ENCODE assay signal across 8 mouse cellular contexts in genomic region chr11:11878981-11879698, GRCm38 (mm10). TPM values are rescaled to one million over a fixed set of nuclear protein-coding genes. Genes with fewer than 3 reads are reported as not detected.
DNase-seq lines count a peak whose midpoint lies in the region; ATAC-seq and TF ChIP-seq lines count a peak whose summit lies in the region.

No protein-coding gene starts in this region.

- no peak overlapping the region for H3K4me3 ChIP-seq in kidney, postnatal 0 days (replicated peaks; ENCODE audit: low read depth, low read length)
- no peak overlapping the region for H3K4me3 ChIP-seq in hindbrain, embryonic 16.5 days (ENCODE audit: low read length)
- no peak overlapping the region for H3K4me3 ChIP-seq in neural tube, embryonic 14.5 days (ENCODE audit: low read depth, low read length)

- H3K27ac ChIP-seq in kidney, postnatal 0 days: peak overlapping the region; percentile 67
- H3K27ac ChIP-seq in hindbrain, embryonic 16.5 days (ENCODE audit: low read depth, low read length): no peak overlapping the region; the same call in 1 of the 2 replicates
- H3K27ac ChIP-seq in neural tube, embryonic 14.5 days (ENCODE audit: low read depth, low read length): no peak overlapping the region

- peaks cover 10% of the 10 kb centered on the region for H3K4me1 ChIP-seq in kidney, postnatal 0 days (replicated peaks; ENCODE audit: insufficient read depth, low read length)
- H3K4me1 ChIP-seq in hindbrain, embryonic 16.5 days (ENCODE audit: control insufficient read depth, insufficient read depth, low read depth, low read length): peaks cover 6% of the 10 kb centered on the region
- H3K4me1 ChIP-seq in neural tube, embryonic 14.5 days (ENCODE audit: control insufficient read depth, insufficient read depth, low read length): 0 out of 2 replicates have a peak, but pooled peaks cover 5% of the 10 kb centered on the region

- H3K27me3 ChIP-seq in kidney, postnatal 0 days (ENCODE audit: insufficient read depth, low read length): no peaks in the 10 kb centered on the region
- no peaks in the 10 kb centered on the region for H3K27me3 ChIP-seq in hindbrain, embryonic 16.5 days (replicated peaks; ENCODE audit: control insufficient read depth, insufficient read depth, low read length)
- H3K27me3 ChIP-seq in neural tube, embryonic 14.5 days (ENCODE audit: control insufficient read depth, insufficient read depth, low read length): no peaks in the 10 kb centered on the region

- H3K9me3 ChIP-seq in kidney, postnatal 0 days (replicated peaks; ENCODE audit: low read length): no peaks in the 10 kb centered on the region
- H3K9me3 ChIP-seq in hindbrain, embryonic 16.5 days (ENCODE audit: control insufficient read depth, low read length): no peaks in the 10 kb centered on the region
- H3K9me3 ChIP-seq in neural tube, embryonic 14.5 days (ENCODE audit: control insufficient read depth, low read length): no peaks in the 10 kb centered on the region

- no peak for TF ChIP-seq CTCF in kidney, postnatal 0 days (IDR thresholded peaks at IDR 0.05; ENCODE audit: low read depth)

- no peaks in the 10 kb centered on the region for H3K36me3 ChIP-seq in kidney, postnatal 0 days (ENCODE audit: insufficient read depth, low read length)
- H3K36me3 ChIP-seq in hindbrain, embryonic 16.5 days (ENCODE audit: control insufficient read depth, insufficient read depth, low read length): no peaks in the 10 kb centered on the region
- no peaks in the 10 kb centered on the region for H3K36me3 ChIP-seq in neural tube, embryonic 14.5 days (ENCODE audit: control insufficient read depth, insufficient read depth, low read length)

- no peak overlapping the region for H3K4me2 ChIP-seq in kidney, postnatal 0 days (ENCODE audit: low read length)
- H3K4me2 ChIP-seq in hindbrain, embryonic 16.5 days (ENCODE audit: low read length): no peak overlapping the region
- no peak overlapping the region for H3K4me2 ChIP-seq in neural tube, embryonic 14.5 days (ENCODE audit: low read depth, low read length)

- no peak overlapping the region for H3K9ac ChIP-seq in kidney, postnatal 0 days (ENCODE audit: low read depth, low read length)
- H3K9ac ChIP-seq in hindbrain, embryonic 16.5 days (ENCODE audit: low read depth, low read length): peak overlapping the region; percentile 5; the same call in 1 of the 2 replicates
- H3K9ac ChIP-seq in neural tube, embryonic 14.5 days (replicated peaks; ENCODE audit: low read depth, low read length): no peak overlapping the region

- WGBS in kidney, postnatal 0 days: 49% methylated on average over 10 of the region's 10 CpGs
- WGBS in hindbrain, embryonic 16.5 days: 59% methylated on average over 10 of the region's 10 CpGs
- WGBS in neural tube, embryonic 14.5 days: 60% methylated on average over 10 of the region's 10 CpGs

- no peak for DNase-seq in kidney, postnatal 0 days (ENCODE audit: low spot score)
- no peak for DNase-seq in kidney, postnatal 36 days
- DNase-seq in gastrocnemius, adult 18-20 months (ENCODE audit: low spot score): peak; percentile 48
- DNase-seq in urinary bladder, adult 2 months (ENCODE audit: low spot score): no peak
- DNase-seq in cerebellum, postnatal 14 days: no peak
- no peak for DNase-seq in lung, postnatal 14 days

- ATAC-seq in kidney, postnatal 0 days (replicated peaks; ENCODE audit: low FRiP score, low read depth): peak; percentile 23; the same call in 1 of the 2 replicates
- no peak; the same call in 1 of the 2 replicates for ATAC-seq in hindbrain, embryonic 16.5 days
- peak; percentile 41; the same call in 1 of the 2 replicates for ATAC-seq in neural tube, embryonic 14.5 days (ENCODE audit: low read depth)

RNA-seq across cellular contexts. Expression of gene Ddc, which starts 18.8 kb away (rescaled TPM):
- polyA plus RNA-seq in kidney, postnatal 0 days (2015; fragmentation: Nextera tagmentation; extraction: Ambion mirVana): 14.2 and 17.4 TPM in 2 replicates
- under 1 TPM; 0.66 to 0.71 TPM for total RNA-seq in gastrocnemius, adult 18-20 months (2021)
- polyA plus RNA-seq in hindbrain, embryonic 16.5 days (2015; fragmentation: Nextera tagmentation; extraction: Ambion mirVana): 10.6 and 11.9 TPM in 2 replicates
- 2.7 and 3.5 TPM in 2 replicates for polyA plus RNA-seq in neural tube, embryonic 14.5 days (2014; fragmentation: Nextera tagmentation; extraction: Ambion mirVana)
- 3.4 and 4.1 TPM in 2 replicates for polyA plus RNA-seq in urinary bladder, adult 2 months (2012; rRNA removed)
